Mouse (Mus musculus) small intestine, adult 2 months (tissue): ENCODE data around the gene Cacna2d3.

Experiments
- CTCF ChIP-seq: fragments of 200-500 bp; IDR thresholded peaks from 2 replicates; pipeline ENCODE4 v1.5.1; 2012; ENCODE audit warnings: low read depth, mild to moderate bottlenecking, control low read depth, inconsistent platforms, low read length, moderate library complexity, mixed read lengths; ENCODE audit not compliant: insufficient replicate concordance, insufficient read length; ENCODE audit errors: extremely low read depth
- POLR2A ChIP-seq: fragments of 200-500 bp; IDR thresholded peaks from 2 replicates; pipeline ENCODE4 v1.6.1; 2012; ENCODE audit warnings: low read depth, mild to moderate bottlenecking, control low read depth, inconsistent platforms, low read length, moderate library complexity

- TF ChIP-seq CTCF (no peak), POLR2A (no peak)
Observed at GRCm38 (mm10) chr14:29323718-29324429, 397.8 kb downstream of the Cacna2d3 start.
